Mouse (Mus musculus): ENCODE results near the gene Chsy1. TPM values are rescaled to one million over a fixed set of nuclear protein-coding genes. Genes with fewer than 3 reads are reported as not detected.

The Chsy1 gene
- polyA plus RNA-seq, 1 experiment from 2014 or later, result 30.4 TPM

DNA sequence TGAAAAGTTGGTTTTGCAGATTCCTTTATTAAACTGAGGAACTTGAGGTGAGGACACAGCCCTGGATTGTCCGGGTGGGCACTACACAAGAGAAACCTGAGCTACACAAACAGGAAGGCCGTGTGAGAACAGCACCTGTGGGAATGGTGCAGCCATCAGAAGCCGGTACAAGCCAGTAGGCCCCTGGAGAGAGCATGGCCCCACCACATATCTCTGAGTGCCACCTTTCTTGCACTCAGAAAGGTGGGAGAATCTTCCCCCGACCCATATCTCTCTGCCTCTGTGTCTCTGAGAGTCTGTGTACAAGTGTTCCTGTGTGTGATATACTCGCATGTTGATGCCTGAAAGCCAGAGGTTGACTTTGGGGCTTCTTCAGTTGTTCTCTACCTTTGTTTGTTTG, 29.6 kb downstream of the Chsy1 start:
- Histone ChIP-seq H3K4me2 (replicated peaks; ENCODE audit: low read depth, low read length) (no peak overlapping the region), H3K36me3 (ENCODE audit: control insufficient read depth, insufficient read depth, low read length) (no peaks in the 10 kb centered on the region), H3K4me1 (replicated peaks; ENCODE audit: control insufficient read depth, insufficient read depth, low read length) (no peaks in the 10 kb centered on the region), H3K4me3 (ENCODE audit: low read depth, low read length) (no peak overlapping the region), H3K9me3 (ENCODE audit: control insufficient read depth, low read length) (no peaks in the 10 kb centered on the region), H3K27me3 (ENCODE audit: control insufficient read depth, insufficient read depth, low read length) (no peaks in the 10 kb centered on the region), H3K27ac (ENCODE audit: low read depth, low read length) (no peak overlapping the region), H3K9ac (ENCODE audit: low read depth, low read length) (no peak overlapping the region)
- ATAC-seq (ENCODE audit: low FRiP score) (no peak), DNase-seq (ENCODE audit: low spot score) (no peak)
- WGBS, result 82% methylated on average over 5 of the region's 5 CpGs

DNA sequence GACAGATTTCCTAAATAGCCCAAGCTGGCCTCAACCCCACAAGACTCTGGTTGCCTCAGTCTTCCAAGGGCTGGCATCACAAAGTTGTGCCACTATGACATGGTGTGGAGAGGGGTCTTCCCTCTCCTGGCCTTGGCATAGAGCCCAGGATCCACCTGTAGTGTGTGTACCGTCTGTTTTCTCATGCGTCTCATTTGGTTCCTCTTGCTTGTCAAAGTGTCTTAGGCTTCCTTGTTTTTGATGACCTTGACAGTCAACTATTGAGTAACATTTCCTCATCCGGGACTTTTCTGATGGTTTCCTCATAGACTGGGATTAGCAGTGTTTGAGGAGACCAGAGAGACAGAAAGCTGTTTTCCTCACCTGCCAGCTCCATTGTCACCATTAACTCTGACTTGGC, 30.8 kb downstream of the Chsy1 start:
- WGBS, result 85% methylated on average over 3 of the region's 3 CpGs
- no peaks in the 10 kb centered on the region for H3K4me1 ChIP-seq (replicated peaks; ENCODE audit: control insufficient read depth, insufficient read depth, low read length)
- H3K9me3 ChIP-seq (ENCODE audit: control insufficient read depth, low read length), result no peaks in the 10 kb centered on the region
- DNase-seq (ENCODE audit: low spot score) (no peak), ATAC-seq (ENCODE audit: low FRiP score) (no peak)
- no peak overlapping the region for H3K4me3 ChIP-seq (ENCODE audit: low read depth, low read length)
- no peak overlapping the region for H3K9ac ChIP-seq (ENCODE audit: low read depth, low read length)
- no peaks in the 10 kb centered on the region for H3K27me3 ChIP-seq (ENCODE audit: control insufficient read depth, insufficient read depth, low read length)
- no peak overlapping the region for H3K4me2 ChIP-seq (replicated peaks; ENCODE audit: low read depth, low read length)
- no peak overlapping the region for H3K27ac ChIP-seq (ENCODE audit: low read depth, low read length)
- no peaks in the 10 kb centered on the region for H3K36me3 ChIP-seq (ENCODE audit: control insufficient read depth, insufficient read depth, low read length)

DNA sequence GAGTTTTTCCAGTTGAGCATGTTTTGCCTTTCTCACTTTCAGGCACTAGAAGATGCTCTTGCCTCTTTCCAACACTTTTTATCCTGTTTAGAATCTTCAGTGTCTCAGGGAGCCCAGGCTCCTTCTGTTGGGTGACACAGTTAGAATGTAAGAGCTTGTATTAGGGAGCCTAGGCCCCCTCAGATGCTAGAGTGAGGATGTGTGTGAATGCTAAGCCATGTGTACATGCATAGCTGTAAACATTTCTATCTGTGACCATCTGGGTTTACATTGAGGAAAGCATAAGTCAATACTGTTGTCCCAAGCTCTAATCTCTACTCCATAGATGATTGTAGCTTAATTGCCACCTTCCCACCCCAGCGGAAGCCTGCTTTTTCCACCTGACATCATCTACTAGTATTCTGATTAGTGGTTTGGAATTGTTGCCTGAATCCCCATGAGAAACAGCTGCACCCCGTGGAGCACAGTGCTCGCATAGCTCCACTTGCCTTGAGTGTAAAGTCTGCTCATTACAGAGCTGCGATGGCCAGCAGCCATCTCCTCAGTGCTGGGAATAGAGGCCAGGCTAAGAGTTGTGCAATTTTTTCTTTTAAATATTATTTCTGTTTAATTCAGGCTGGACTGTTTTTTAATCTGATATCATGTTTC, 31.7 kb downstream of the Chsy1 start:
- 75% methylated on average over 4 of the region's 4 CpGs for WGBS
- H3K4me1 ChIP-seq (replicated peaks; ENCODE audit: control insufficient read depth, insufficient read depth, low read length), result no peaks in the 10 kb centered on the region
- H3K27me3 ChIP-seq (ENCODE audit: control insufficient read depth, insufficient read depth, low read length), result no peaks in the 10 kb centered on the region
- no peak for DNase-seq (ENCODE audit: low spot score)
- H3K4me2 ChIP-seq (replicated peaks; ENCODE audit: low read depth, low read length), result no peak overlapping the region
- no peak overlapping the region for H3K4me3 ChIP-seq (ENCODE audit: low read depth, low read length)
- no peak overlapping the region for H3K9ac ChIP-seq (ENCODE audit: low read depth, low read length)
- no peak overlapping the region for H3K27ac ChIP-seq (ENCODE audit: low read depth, low read length)
- H3K9me3 ChIP-seq (ENCODE audit: control insufficient read depth, low read length), result no peaks in the 10 kb centered on the region
- no peaks in the 10 kb centered on the region for H3K36me3 ChIP-seq (ENCODE audit: control insufficient read depth, insufficient read depth, low read length)
- ATAC-seq (ENCODE audit: low FRiP score), result no peak

DNA sequence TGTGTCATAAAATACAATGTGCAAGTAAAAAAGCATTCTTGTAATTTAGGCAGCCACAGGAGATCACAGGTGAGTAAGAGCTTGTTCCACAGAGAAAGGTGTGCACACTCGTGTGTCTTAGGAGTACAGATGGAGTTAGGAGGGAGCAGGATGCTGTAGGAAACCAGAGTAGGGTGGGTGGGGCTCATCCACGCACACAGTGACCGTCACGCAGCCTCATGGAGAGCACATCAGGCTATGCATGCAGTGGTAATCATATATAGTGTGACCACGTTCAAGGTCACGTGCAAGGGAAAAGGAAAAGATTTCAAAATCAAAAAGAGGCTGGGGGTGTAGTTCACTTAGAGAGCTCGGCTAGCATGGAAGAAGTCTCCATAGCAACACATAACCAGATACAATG, 33.2 kb downstream of the Chsy1 start:
- H3K27ac ChIP-seq (ENCODE audit: low read depth, low read length), result no peak overlapping the region
- H3K4me1 ChIP-seq (replicated peaks; ENCODE audit: control insufficient read depth, insufficient read depth, low read length), result no peaks in the 10 kb centered on the region
- H3K4me2 ChIP-seq (replicated peaks; ENCODE audit: low read depth, low read length), result no peak overlapping the region
- no peaks in the 10 kb centered on the region for H3K9me3 ChIP-seq (ENCODE audit: control insufficient read depth, low read length)
- no peak overlapping the region for H3K4me3 ChIP-seq (ENCODE audit: low read depth, low read length)
- WGBS, result 89% methylated on average over 7 of the region's 7 CpGs
- H3K9ac ChIP-seq (ENCODE audit: low read depth, low read length), result no peak overlapping the region
- DNase-seq (ENCODE audit: low spot score), result no peak
- ATAC-seq (ENCODE audit: low FRiP score), result no peak
- no peaks in the 10 kb centered on the region for H3K27me3 ChIP-seq (ENCODE audit: control insufficient read depth, insufficient read depth, low read length)
- no peaks in the 10 kb centered on the region for H3K36me3 ChIP-seq (ENCODE audit: control insufficient read depth, insufficient read depth, low read length)

DNA sequence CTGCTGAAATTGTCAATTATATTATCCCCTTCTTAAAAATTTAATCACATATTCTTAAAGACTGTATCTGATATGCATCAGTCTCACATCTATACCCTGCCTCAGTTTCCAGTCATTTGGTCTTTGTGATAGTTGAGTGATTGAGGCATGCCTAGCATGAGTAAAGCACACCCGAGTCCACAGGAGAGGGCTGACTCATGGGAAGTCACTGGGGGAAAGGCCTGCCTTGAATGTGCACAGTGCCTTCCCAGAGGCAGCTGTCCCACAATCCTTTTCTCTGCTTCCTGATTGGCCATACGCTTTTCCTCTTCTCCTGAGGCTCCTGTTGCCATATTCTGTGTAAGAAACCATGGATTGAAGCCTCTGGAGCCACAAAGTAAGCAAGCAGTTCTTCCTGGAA, 35.2 kb downstream of the Chsy1 start:
- Histone ChIP-seq H3K9me3 (ENCODE audit: control insufficient read depth, low read length) (no peaks in the 10 kb centered on the region), H3K4me1 (replicated peaks; ENCODE audit: control insufficient read depth, insufficient read depth, low read length) (no peaks in the 10 kb centered on the region), H3K4me3 (ENCODE audit: low read depth, low read length) (no peak overlapping the region), H3K27me3 (ENCODE audit: control insufficient read depth, insufficient read depth, low read length) (no peaks in the 10 kb centered on the region), H3K4me2 (replicated peaks; ENCODE audit: low read depth, low read length) (no peak overlapping the region), H3K9ac (ENCODE audit: low read depth, low read length) (no peak overlapping the region), H3K36me3 (ENCODE audit: control insufficient read depth, insufficient read depth, low read length) (no peaks in the 10 kb centered on the region), H3K27ac (ENCODE audit: low read depth, low read length) (no peak overlapping the region)
- DNase-seq (ENCODE audit: low spot score) (no peak), ATAC-seq (ENCODE audit: low FRiP score) (no peak)
- 93% methylated on average over 2 of the region's 2 CpGs for WGBS

DNA sequence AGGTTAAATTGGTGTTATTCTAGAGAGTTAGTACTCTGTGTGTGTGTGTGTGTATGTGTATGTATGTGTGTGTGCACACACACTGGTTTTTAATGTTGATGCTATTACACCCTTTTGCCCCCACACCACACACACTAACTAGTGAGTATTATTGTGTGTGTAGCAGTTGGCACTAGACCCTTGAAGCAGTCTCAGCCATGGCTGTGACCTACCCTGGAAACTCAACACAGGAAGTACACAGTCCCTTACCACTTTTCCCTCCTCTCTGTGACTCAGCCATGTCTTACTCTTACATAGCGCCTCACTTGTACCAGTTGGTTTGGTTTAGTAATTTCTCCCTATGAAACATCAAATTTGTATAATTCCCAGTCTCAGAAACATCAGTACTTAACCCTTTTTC, 37.8 kb downstream of the Chsy1 start:
- Histone ChIP-seq H3K27ac (ENCODE audit: low read depth, low read length) (no peak overlapping the region), H3K27me3 (ENCODE audit: control insufficient read depth, insufficient read depth, low read length) (no peaks in the 10 kb centered on the region), H3K9ac (ENCODE audit: low read depth, low read length) (no peak overlapping the region), H3K4me1 (replicated peaks; ENCODE audit: control insufficient read depth, insufficient read depth, low read length) (no peaks in the 10 kb centered on the region), H3K9me3 (ENCODE audit: control insufficient read depth, low read length) (no peaks in the 10 kb centered on the region), H3K4me3 (ENCODE audit: low read depth, low read length) (no peak overlapping the region), H3K36me3 (ENCODE audit: control insufficient read depth, insufficient read depth, low read length) (no peaks in the 10 kb centered on the region), H3K4me2 (replicated peaks; ENCODE audit: low read depth, low read length) (no peak overlapping the region)
- ATAC-seq (ENCODE audit: low FRiP score) (no peak), DNase-seq (ENCODE audit: low spot score) (no peak)
- 100% methylated on average over 1 of the region's 1 CpGs for WGBS

DNA sequence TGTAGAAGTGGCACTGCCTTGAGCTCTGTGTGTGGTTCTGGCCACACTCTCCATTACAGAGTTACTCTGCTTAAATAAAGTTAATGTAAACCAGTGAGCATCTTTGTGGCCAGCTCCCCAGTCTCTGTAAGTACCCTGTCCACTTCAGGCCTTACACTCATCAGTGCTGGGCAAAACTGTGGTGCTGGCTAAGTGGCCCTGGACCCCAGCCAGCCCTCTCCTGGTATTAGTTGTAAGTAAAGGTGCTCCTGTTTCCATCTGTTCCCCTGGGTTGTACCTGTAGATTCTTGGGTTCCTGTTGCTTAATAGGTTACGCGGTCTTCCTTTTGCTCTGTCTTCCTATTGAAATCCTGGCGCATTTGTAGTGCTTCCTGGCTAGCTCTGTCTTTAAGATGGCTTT, 38.5 kb downstream of the Chsy1 start:
- H3K9me3 ChIP-seq (ENCODE audit: control insufficient read depth, low read length), result no peaks in the 10 kb centered on the region
- no peak for ATAC-seq (ENCODE audit: low FRiP score)
- H3K27me3 ChIP-seq (ENCODE audit: control insufficient read depth, insufficient read depth, low read length), result no peaks in the 10 kb centered on the region
- no peak overlapping the region for H3K9ac ChIP-seq (ENCODE audit: low read depth, low read length)
- no peak overlapping the region for H3K27ac ChIP-seq (ENCODE audit: low read depth, low read length)
- no peak for DNase-seq (ENCODE audit: low spot score)
- no peak overlapping the region for H3K4me3 ChIP-seq (ENCODE audit: low read depth, low read length)
- H3K4me2 ChIP-seq (replicated peaks; ENCODE audit: low read depth, low read length), result no peak overlapping the region
- WGBS, result 97% methylated on average over 3 of the region's 3 CpGs
- no peaks in the 10 kb centered on the region; the same call in 1 of the 2 replicates for H3K36me3 ChIP-seq (ENCODE audit: control insufficient read depth, insufficient read depth, low read length)
- no peaks in the 10 kb centered on the region for H3K4me1 ChIP-seq (replicated peaks; ENCODE audit: control insufficient read depth, insufficient read depth, low read length)

DNA sequence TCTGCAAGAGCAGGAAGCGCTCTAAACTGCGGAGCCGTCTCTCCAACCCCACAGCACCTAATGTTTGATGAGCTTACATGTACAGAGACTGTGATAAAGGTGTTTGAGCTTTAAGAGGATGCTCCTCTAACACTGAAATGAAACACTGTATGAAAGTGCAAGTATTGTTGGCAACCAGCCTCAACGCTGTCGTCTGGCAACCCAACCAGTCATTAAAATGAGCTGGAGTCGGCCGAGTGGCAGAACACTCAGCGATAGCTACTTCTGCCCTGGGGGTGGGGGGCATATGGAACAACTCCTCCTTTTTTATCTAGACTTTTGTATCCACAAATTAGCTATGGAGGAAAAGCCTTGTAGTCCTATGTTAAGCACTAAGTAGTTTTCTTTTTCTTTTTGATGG, 40.2 kb downstream of the Chsy1 start:
- no peak overlapping the region for H3K4me3 ChIP-seq (ENCODE audit: low read depth, low read length)
- H3K9me3 ChIP-seq (ENCODE audit: control insufficient read depth, low read length), result no peaks in the 10 kb centered on the region
- H3K9ac ChIP-seq (ENCODE audit: low read depth, low read length), result no peak overlapping the region
- H3K4me2 ChIP-seq (replicated peaks; ENCODE audit: low read depth, low read length), result no peak overlapping the region
- no peaks in the 10 kb centered on the region for H3K27me3 ChIP-seq (ENCODE audit: control insufficient read depth, insufficient read depth, low read length)
- peaks cover 2% of the 10 kb centered on the region; the same call in 1 of the 2 replicates for H3K36me3 ChIP-seq (ENCODE audit: control insufficient read depth, insufficient read depth, low read length)
- H3K4me1 ChIP-seq (replicated peaks; ENCODE audit: control insufficient read depth, insufficient read depth, low read length), result no peaks in the 10 kb centered on the region
- no peak for DNase-seq (ENCODE audit: low spot score)
- 93% methylated on average over 8 of the region's 8 CpGs for WGBS
- H3K27ac ChIP-seq (ENCODE audit: low read depth, low read length), result no peak overlapping the region
- ATAC-seq (ENCODE audit: low FRiP score), result no peak

DNA sequence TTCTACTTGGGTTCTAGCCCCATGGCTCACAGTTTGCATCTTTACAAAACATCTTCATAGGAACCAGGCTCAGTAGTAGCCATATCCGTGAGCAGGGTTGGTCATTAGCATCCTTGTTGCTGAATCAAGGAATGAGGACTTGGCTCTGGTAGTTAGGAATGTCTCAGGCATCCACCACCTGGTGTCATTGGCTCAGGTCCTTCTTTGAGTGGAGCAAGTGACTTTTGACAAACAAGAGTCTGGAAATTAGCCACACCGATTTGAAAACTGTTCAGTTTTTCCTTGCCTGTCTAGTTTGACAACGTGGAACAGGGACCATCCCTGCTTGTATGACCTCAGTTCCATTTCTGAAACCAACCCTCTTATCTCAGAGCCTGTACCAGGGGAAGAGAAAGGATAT, 41.1 kb downstream of the Chsy1 start:
- H3K27me3 ChIP-seq (ENCODE audit: control insufficient read depth, insufficient read depth, low read length), result no peaks in the 10 kb centered on the region
- DNase-seq (ENCODE audit: low spot score), result no peak
- H3K4me3 ChIP-seq (ENCODE audit: low read depth, low read length), result no peak overlapping the region
- ATAC-seq (ENCODE audit: low FRiP score), result no peak
- WGBS, result 91% methylated on average over 3 of the region's 3 CpGs
- no peak overlapping the region for H3K27ac ChIP-seq (ENCODE audit: low read depth, low read length)
- H3K9me3 ChIP-seq (ENCODE audit: control insufficient read depth, low read length), result no peaks in the 10 kb centered on the region
- H3K36me3 ChIP-seq (ENCODE audit: control insufficient read depth, insufficient read depth, low read length), result peaks cover 2% of the 10 kb centered on the region; the same call in 1 of the 2 replicates
- H3K4me1 ChIP-seq (replicated peaks; ENCODE audit: control insufficient read depth, insufficient read depth, low read length), result no peaks in the 10 kb centered on the region
- H3K9ac ChIP-seq (ENCODE audit: low read depth, low read length), result no peak overlapping the region
- no peak overlapping the region for H3K4me2 ChIP-seq (replicated peaks; ENCODE audit: low read depth, low read length)

Measured in hindbrain, embryonic 11.5 days (tissue).